Mouse (Mus musculus) neural tube, embryonic 14.5 days (tissue): ENCODE measurements around the gene Ugt1a7c. TPM values are rescaled to one million over a fixed set of nuclear protein-coding genes. Genes with fewer than 3 reads are reported as not detected.
"Not testable (repeated sequence)": the region's sequence is repeated elsewhere in the genome, so short reads cannot be mapped to it uniquely, and the experiment has no call there.

Experiments used
- ATAC-seq: fragments of 200-750 bp; cut with Nextera tagmentation; 2 replicates; pipeline ENCODE4 v1.8.0; 2017; ENCODE audit warnings: low read depth, mild to moderate bottlenecking, moderate TSS enrichment, moderate library complexity
- H3K27ac ChIP-seq: fragments of 300-500 bp; sonication (generic); 2 replicates; pipeline ENCODE4 v1.5.1; 2014; ENCODE audit warnings: low read depth, mild to moderate bottlenecking, control low read depth, low read length, moderate library complexity, mixed read lengths
- H3K27me3 ChIP-seq: fragments of 300-500 bp; sonication (generic); 2 replicates; pipeline ENCODE4 v1.6.1; 2014; ENCODE audit warnings: low read length; ENCODE audit not compliant: control insufficient read depth, insufficient read depth
- H3K36me3 ChIP-seq: fragments of 300-500 bp; sonication (generic); 2 replicates; pipeline ENCODE4 v1.6.1; 2014; ENCODE audit warnings: low read length, mixed read lengths; ENCODE audit not compliant: control insufficient read depth, insufficient read depth
- H3K4me1 ChIP-seq: fragments of 300-500 bp; sonication (generic); 2 replicates; pipeline ENCODE4 v1.6.1; 2014; ENCODE audit warnings: low read length; ENCODE audit not compliant: control insufficient read depth, insufficient read depth
- H3K4me2 ChIP-seq: fragments of 300-500 bp; sonication (generic); 2 replicates; pipeline ENCODE4 v1.6.1; 2014; ENCODE audit warnings: mild to moderate bottlenecking, low read depth, low read length, control low read depth
- H3K4me3 ChIP-seq: fragments of 300-500 bp; sonication (generic); 2 replicates; pipeline ENCODE4 v1.5.1; 2014; ENCODE audit warnings: low read depth, low read length, control low read depth, mixed read lengths
- H3K9ac ChIP-seq: fragments of 300-500 bp; sonication (generic); replicated peaks from 2 replicates; pipeline ENCODE4 v1.6.1; 2014; ENCODE audit warnings: low read depth, mild to moderate bottlenecking, control low read depth, low read length, mixed read lengths
- H3K9me3 ChIP-seq: fragments of 300-500 bp; sonication (generic); 2 replicates; pipeline ENCODE4 v1.6.1; 2016; ENCODE audit warnings: low read length; ENCODE audit not compliant: control insufficient read depth
- WGBS: fragments of 180-500 bp; shearing (Covaris S2); extraction: QIAGEN DNeasy Blood & Tissue Kit; methylation state at CpG from one replicate; pipeline ENCODE4 v1.1.7; 2014; 5-methylcytosine and 5-hydroxymethylcytosine counted together
- polyA plus RNA-seq: library from polyadenylated mRNA; unstranded; fragments of >200 nt; fragmentation: Nextera tagmentation; extraction: Ambion mirVana; gene quantifications from 2 replicates; pipeline ENCODE4 v1.2.1, GENCODE M21; 2014

Ugt1a7c gene
- polyA plus RNA-seq, 1 experiment from 2014 or later = 0.32 TPM

DNA sequence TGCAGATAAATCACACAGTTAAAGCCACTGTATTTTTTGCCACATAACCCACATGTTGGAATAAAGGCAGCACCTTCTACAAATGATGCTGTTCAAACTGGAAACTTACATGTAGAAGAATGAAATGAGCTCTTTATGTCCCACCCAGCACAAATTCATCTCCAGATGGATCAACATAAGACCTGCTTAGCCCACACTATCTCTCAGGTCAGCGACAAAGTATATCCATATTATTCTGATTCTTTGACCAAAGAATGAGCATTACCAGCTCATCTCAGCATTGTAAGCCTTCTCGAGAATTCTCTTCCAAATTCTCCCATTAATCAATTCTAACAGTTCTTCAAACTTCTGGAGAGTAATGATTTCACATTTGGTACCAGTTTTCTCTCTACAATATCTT lies 127.4 kb downstream of the Ugt1a7c start:
- Histone ChIP-seq H3K4me2 (no peak overlapping the region), H3K27me3 (no peaks in the 10 kb centered on the region), H3K4me3 (no peak overlapping the region), H3K9me3 (peaks cover 29% of the 10 kb centered on the region), H3K36me3 (no peaks in the 10 kb centered on the region), H3K9ac (no peak overlapping the region), H3K4me1 (no peaks in the 10 kb centered on the region), H3K27ac (no peak overlapping the region)
- WGBS = 50% methylated on average over 2 of the region's 2 CpGs
- no peak for ATAC-seq

DNA sequence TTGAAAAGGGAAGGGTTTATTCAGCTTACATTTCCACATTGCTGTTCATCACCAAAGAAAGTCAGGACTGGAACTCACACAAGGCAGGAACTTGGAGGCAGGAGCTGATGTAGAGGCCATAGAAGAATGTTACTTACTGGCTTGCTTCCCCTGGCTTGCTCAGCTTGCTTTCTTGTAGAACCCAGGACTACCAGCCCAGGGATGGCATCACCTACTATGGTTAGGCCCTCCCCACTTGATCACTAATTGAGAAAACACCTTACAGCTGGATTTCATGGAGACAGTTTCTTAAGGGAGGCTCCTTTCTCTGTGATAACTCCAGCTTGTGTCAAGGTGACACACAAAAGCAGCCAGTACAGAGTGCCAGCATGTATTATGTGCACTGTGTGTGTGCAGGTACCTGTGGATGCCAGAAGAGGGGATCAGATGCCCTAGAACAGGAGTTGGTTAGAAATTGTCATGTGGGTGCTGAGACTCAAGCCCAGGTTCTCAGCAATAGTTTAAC lies 128.2 kb downstream of the Ugt1a7c start:
- not testable (repeated sequence) for ATAC-seq, H3K4me3 ChIP-seq

DNA sequence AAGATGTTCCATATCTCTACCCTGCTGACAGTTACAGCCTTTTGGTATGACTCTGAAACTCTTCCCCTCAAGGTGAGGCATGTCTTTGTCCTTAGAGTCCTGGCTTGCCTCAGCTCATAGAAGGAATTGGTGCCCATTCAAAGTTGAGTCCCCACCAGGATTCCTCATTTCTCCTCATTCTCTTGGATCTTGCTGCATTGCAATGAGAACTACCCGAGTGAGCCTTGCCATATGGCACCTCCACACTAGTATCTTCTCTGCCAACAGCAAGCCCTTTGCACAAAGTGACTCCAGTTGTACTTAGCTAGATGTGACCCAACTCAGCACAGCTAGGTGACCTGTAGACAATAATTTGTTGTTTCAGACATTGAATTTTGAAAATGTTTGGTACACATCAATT lies 128.7 kb downstream of the Ugt1a7c start:
- Histone ChIP-seq H3K9ac (no peak overlapping the region), H3K27ac (no peak overlapping the region), H3K27me3 (no peaks in the 10 kb centered on the region), H3K36me3 (no peaks in the 10 kb centered on the region), H3K4me2 (no peak overlapping the region), H3K9me3 (peaks cover 38% of the 10 kb centered on the region), H3K4me1 (no peaks in the 10 kb centered on the region), H3K4me3 (no peak overlapping the region)
- 64% methylated on average over 1 of the region's 1 CpGs for WGBS
- no peak for ATAC-seq

More for the DNA sequence above, 128.2 kb downstream of the Ugt1a7c start:
- H3K4me1 ChIP-seq, H3K27ac ChIP-seq, H3K4me2 ChIP-seq, H3K27me3 ChIP-seq, H3K9ac ChIP-seq, H3K36me3 ChIP-seq: not testable (repeated sequence)
- H3K9me3 ChIP-seq = peaks cover 33% of the 10 kb centered on the region

DNA sequence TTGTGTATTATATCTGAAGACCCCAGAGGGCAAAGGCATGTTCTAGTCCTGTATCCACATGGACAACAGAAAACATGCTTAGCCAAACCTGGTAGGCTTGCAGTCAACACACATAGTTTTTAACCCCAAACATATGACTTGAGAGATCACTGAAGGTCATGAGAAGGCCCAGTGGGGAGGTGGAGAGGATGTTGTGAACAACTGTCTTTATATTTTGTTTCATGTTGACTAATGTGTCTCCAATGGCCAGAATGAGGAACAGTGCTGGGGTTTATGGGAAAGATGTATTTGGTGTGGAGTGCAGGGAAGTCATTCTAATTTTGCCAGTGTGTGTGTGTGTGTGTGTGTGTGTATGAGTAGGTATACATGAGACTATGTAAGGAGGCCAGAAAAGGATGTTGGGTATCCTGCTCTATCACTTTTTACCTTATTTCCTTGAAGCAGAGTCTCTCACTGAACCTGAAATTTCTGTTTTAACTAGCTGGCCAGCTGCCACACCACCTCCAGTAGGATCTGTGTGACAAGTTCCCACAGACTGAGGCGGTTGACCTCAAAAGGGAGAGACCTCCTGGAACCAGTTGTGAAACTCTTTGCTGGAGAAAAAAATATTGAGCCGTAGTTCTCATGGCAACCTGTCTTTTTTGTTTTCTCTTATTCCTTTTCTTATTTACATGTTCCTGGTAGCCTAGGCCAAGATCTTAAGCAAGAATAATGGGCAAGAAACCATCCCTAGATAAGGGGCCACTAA lies 129.3 kb downstream of the Ugt1a7c start:
- no peaks in the 10 kb centered on the region for H3K27me3 ChIP-seq
- WGBS = 69% methylated on average over 2 of the region's 2 CpGs
- no peak overlapping the region for H3K4me3 ChIP-seq
- no peaks in the 10 kb centered on the region for H3K36me3 ChIP-seq
- H3K27ac ChIP-seq = no peak overlapping the region
- no peaks in the 10 kb centered on the region for H3K4me1 ChIP-seq
- no peak for ATAC-seq
- no peak overlapping the region for H3K9ac ChIP-seq
- H3K4me2 ChIP-seq = no peak overlapping the region
- peaks cover 44% of the 10 kb centered on the region for H3K9me3 ChIP-seq

DNA sequence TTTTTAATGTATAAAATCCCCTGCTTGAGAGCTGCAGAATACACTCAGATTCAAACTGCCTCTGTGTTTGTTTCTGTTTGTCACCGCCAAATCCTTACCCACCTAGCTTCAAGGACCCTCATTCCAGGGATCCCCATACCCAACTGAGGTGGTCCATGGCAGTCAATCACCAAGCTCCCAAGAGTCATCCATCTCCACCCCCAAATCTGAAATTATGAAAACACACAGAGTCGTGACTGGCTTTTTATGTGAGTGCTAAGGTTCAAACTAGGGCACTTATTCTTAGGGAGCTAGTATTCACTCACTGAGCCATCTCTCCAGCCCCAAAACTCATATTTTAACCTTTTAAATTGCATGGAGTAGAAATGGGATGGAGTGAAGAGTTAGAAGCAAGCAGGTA lies 130.4 kb downstream of the Ugt1a7c start:
- WGBS = 36% methylated on average over 2 of the region's 2 CpGs
- not testable (repeated sequence) for H3K4me3 ChIP-seq, H3K36me3 ChIP-seq, H3K9ac ChIP-seq, H3K27me3 ChIP-seq, H3K4me1 ChIP-seq, H3K27ac ChIP-seq, H3K4me2 ChIP-seq, ATAC-seq
- H3K9me3 ChIP-seq = peaks cover 55% of the 10 kb centered on the region

DNA sequence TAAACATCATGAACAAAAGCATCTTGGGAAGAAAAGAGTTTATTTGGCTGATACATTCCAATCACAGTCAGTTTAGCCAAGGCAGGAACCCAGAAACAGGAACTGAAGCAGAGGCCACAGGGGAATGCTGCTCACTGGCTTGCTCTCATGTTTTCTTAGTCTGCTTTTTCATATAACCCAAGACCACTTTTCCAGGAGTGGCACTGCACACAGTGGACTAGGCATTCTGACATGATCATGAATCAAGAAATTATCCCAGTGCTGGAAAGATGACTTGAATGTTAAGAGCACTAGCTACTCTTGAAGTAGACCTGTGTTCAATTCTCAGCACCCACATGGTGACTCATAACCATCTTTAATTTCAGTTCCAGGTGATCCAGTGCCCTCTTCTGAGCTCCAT lies 130.9 kb downstream of the Ugt1a7c start:
- no peak overlapping the region for H3K9ac ChIP-seq
- no peaks in the 10 kb centered on the region for H3K4me1 ChIP-seq
- H3K9me3 ChIP-seq = peaks cover 59% of the 10 kb centered on the region
- H3K27me3 ChIP-seq = no peaks in the 10 kb centered on the region
- H3K36me3 ChIP-seq = no peaks in the 10 kb centered on the region
- no peak for ATAC-seq
- H3K27ac ChIP-seq = no peak overlapping the region
- no peak overlapping the region for H3K4me2 ChIP-seq
- H3K4me3 ChIP-seq = no peak overlapping the region

DNA sequence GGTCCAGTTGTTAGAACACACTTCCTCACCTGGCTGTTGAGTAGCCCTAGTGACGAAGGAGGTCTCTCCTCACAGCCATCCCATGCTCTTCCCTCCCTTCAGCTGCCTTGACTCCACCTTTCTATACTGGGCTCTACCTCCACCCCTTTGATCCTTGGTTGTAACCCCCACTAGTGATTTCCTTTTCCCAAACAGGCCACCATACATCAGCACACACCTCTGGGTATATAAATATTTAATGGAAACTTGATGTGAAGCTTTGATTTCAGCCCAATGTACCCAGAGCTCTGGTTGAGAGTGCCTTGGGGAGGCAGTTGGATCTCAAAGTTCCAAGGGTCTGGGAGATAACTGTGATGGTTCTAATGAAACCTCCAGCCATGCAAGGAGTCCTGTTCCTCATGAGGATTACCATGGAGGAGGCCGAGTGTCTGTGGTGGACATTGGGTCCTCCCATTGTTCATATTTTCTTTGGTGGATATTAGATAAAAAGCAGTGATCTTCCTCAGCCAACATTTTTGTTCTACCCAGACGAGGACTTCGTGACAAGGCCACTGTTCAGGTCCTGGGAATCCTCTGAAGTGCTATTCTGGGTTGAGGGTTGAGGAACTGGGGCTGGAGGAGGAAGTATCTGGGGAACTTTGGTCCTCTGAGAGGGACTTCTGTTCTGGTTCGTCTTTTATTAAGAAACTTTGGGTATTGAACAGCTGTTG lies 132.0 kb downstream of the Ugt1a7c start, which contains the start of gene Mroh2a:
TSS of gene Mroh2a (plus strand) at position 317 of the 710 bp plus-strand sequence.
- Histone ChIP-seq H3K27me3 (no peaks in the 10 kb centered on the region), H3K27ac (no peak within 1 kb of the TSS), H3K4me3 (no peak within 1 kb of the TSS), H3K4me1 (no peaks in the 10 kb centered on the region), H3K9ac (no peak within 1 kb of the TSS), H3K36me3 (no peaks in the 10 kb centered on the region), H3K4me2 (no peak within 1 kb of the TSS), H3K9me3 (peaks cover 69% of the 10 kb centered on the region)
- WGBS = 63% methylated on average over 5 of the region's 5 CpGs
- ATAC-seq = no peak

DNA sequence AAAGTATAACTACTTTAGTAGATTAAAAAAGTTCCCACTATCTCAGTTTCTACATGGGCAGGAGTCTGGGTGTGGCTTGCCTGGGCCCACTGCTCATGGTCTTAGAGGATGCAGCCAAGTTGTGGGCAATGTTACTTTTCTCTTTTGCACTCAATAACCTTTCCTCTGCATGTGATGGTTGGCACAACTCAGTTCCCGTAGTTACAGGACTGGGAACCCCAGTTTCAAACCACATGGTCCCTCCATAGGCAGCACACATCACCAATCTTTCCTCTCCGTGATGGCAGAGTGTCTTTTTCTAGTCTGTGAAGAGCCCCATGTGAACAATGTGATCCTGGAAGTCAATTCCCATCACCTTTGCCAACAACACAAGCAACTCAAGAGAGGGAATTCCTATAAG lies 132.6 kb downstream of the Ugt1a7c start:
- ATAC-seq = no peak
- no peak overlapping the region for H3K4me2 ChIP-seq
- no peaks in the 10 kb centered on the region for H3K36me3 ChIP-seq
- H3K4me1 ChIP-seq = no peaks in the 10 kb centered on the region
- peaks cover 71% of the 10 kb centered on the region for H3K9me3 ChIP-seq
- H3K27ac ChIP-seq = no peak overlapping the region
- WGBS = 61% methylated on average over 2 of the region's 2 CpGs
- H3K27me3 ChIP-seq = no peaks in the 10 kb centered on the region
- H3K4me3 ChIP-seq = no peak overlapping the region
- no peak overlapping the region for H3K9ac ChIP-seq

DNA sequence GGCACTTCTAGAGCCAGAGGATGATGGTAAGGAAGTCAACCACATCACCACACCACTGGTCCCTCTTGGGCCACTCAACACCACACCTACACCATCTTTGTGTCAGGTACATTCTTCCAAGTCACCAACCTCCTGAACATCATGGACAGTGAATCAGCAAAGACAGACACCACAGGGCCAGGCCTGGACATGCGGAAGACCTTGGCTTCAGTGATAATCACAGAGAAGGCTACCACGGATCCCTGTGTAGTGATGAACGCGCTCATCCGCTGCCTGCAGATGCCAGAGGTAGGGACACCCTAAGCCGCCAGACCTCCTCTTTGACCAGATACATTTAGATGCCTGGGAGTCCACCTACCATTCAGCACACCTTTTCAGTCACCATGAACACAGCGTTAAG lies 133.3 kb downstream of the Ugt1a7c start:
- ATAC-seq = no peak
- H3K27me3 ChIP-seq = no peaks in the 10 kb centered on the region
- 71% methylated on average over 7 of the region's 7 CpGs for WGBS

More for the DNA sequence above, 133.3 kb downstream of the Ugt1a7c start:
- no peaks in the 10 kb centered on the region for H3K36me3 ChIP-seq
- H3K27ac ChIP-seq = no peak overlapping the region
- H3K4me3 ChIP-seq = no peak overlapping the region
- H3K4me2 ChIP-seq = no peak overlapping the region
- no peaks in the 10 kb centered on the region for H3K4me1 ChIP-seq
- H3K9me3 ChIP-seq = peaks cover 78% of the 10 kb centered on the region
- no peak overlapping the region for H3K9ac ChIP-seq
